Mouse (Mus musculus) limb, embryonic 15.5 days (tissue): ENCODE measurements around the gene Donson. TPM values are rescaled to one million over a fixed set of nuclear protein-coding genes. Genes with fewer than 3 reads are reported as not detected.
A peak's percentile ranks its signal among the peaks of the same experiment; 100 is the strongest.

Source experiments
- ATAC-seq: fragments of 200-750 bp; cut with Nextera tagmentation; 2 replicates; pipeline ENCODE4 v1.8.0; 2017; ENCODE audit warnings: low read depth, moderate TSS enrichment; ENCODE audit not compliant: insufficient number of reproducible peaks, low FRiP score, low TSS enrichment
- H3K27ac ChIP-seq: fragments of 300-500 bp; sonication (generic); 2 replicates; pipeline ENCODE4 v1.5.1; 2015; ENCODE audit warnings: moderate library complexity, mild to moderate bottlenecking, inconsistent platforms
- H3K27me3 ChIP-seq: fragments of 300-500 bp; sonication (generic); 2 replicates; pipeline ENCODE4 v1.6.1; 2015; ENCODE audit warnings: inconsistent platforms
- H3K36me3 ChIP-seq: fragments of 300-500 bp; sonication (generic); 2 replicates; pipeline ENCODE4 v1.6.1; 2015; ENCODE audit warnings: inconsistent platforms
- H3K4me1 ChIP-seq: fragments of 300-500 bp; sonication (generic); 2 replicates; pipeline ENCODE4 v1.6.1; 2015; ENCODE audit warnings: inconsistent platforms
- H3K4me2 ChIP-seq: fragments of 300-500 bp; sonication (generic); 2 replicates; pipeline ENCODE4 v1.6.1; 2015; ENCODE audit warnings: mild to moderate bottlenecking, inconsistent platforms
- H3K4me3 ChIP-seq: fragments of 300-500 bp; sonication (generic); 2 replicates; pipeline ENCODE4 v1.5.1; 2015; ENCODE audit warnings: mild to moderate bottlenecking, inconsistent platforms
- H3K9ac ChIP-seq: fragments of 300-500 bp; sonication (generic); 2 replicates; pipeline ENCODE4 v1.6.1; 2015; ENCODE audit warnings: inconsistent platforms
- H3K9me3 ChIP-seq: fragments of 300-500 bp; sonication (generic); 2 replicates; pipeline ENCODE4 v1.6.1; 2016; ENCODE audit warnings: inconsistent platforms
- WGBS: fragments of 180-500 bp; shearing (Covaris S2); methylation state at CpG from one replicate; pipeline ENCODE4 v1.1.7; 2015; 5-methylcytosine and 5-hydroxymethylcytosine counted together
- polyA plus RNA-seq: library from polyadenylated mRNA; unstranded; fragments of >200 nt; fragmentation: Nextera tagmentation; extraction: Ambion mirVana; gene quantifications from 2 replicates; pipeline ENCODE4 v1.2.1, GENCODE M21; 2015

Donson gene
- polyA plus RNA-seq, 1 experiment from 2014 or later, result 19.0 TPM

- Histone ChIP-seq H3K27me3 (no peaks in the 10 kb centered on the region), H3K4me2 (no peak overlapping the region), H3K4me3 (no peak overlapping the region), H3K9ac (no peak overlapping the region), H3K36me3 (peaks cover 80% of the 10 kb centered on the region), H3K4me1 (no peaks in the 10 kb centered on the region), H3K9me3 (no peaks in the 10 kb centered on the region), H3K27ac (no peak overlapping the region)
- no peak for ATAC-seq
- 79% methylated on average over 5 of the region's 5 CpGs for WGBS
Observed at GRCm38 (mm10) chr16:91680656-91681055, 7.9 kb downstream of the Donson start.

DNA sequence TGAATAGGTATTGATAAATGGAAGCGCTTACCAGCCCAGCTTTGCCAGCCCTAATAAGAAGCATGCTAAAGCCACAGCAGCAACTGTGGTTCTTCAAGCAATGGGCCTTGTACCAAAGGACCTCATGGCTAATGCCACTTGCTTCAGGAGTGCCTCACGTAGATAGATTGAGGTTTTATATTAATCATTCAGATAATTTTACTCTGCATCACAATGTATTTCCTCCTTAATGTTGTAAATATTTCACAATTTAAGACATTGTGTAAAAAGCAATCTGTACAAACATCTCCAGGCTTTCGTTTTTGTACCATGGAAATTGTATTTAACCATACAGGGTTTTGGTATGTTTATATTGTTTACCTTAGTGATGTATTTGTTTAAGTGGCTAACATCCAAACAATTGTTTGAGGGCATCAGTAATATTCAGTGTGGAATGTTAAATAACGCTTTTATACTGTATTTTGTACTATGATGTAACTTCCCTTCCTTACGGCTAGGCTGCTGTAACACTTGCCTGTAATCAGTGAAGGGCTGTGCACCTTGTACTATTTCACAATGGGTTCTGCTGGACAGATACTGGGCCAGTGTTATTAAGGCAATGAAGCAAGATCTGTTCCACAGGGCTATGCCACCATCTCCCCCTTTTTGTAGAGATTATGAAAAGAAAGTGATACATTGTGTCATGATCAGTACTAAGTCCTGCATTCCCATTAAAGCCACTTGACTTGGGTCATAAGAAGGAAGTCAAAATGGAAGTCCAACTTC lies 10.2 kb downstream of the Donson start:
- WGBS, result 85% methylated on average over 5 of the region's 5 CpGs

GRCm38 (mm10) chr16:91674500-91674899 lies 14.1 kb downstream of the Donson start:
- H3K4me1 ChIP-seq, result no peaks in the 10 kb centered on the region
- 80% methylated on average over 4 of the region's 4 CpGs for WGBS
- no peak for ATAC-seq
- no peak overlapping the region for H3K4me2 ChIP-seq
- no peak overlapping the region for H3K4me3 ChIP-seq
- no peaks in the 10 kb centered on the region for H3K27me3 ChIP-seq
- peaks cover 77% of the 10 kb centered on the region for H3K36me3 ChIP-seq
- H3K9ac ChIP-seq, result no peak overlapping the region
- no peak overlapping the region for H3K27ac ChIP-seq
- no peaks in the 10 kb centered on the region for H3K9me3 ChIP-seq

More for the DNA sequence above, 10.2 kb downstream of the Donson start:
- no peaks in the 10 kb centered on the region for H3K9me3 ChIP-seq
- H3K36me3 ChIP-seq, result peaks cover 71% of the 10 kb centered on the region
- H3K4me3 ChIP-seq, result no peak overlapping the region
- no peaks in the 10 kb centered on the region for H3K4me1 ChIP-seq
- no peak overlapping the region for H3K9ac ChIP-seq
- no peak for ATAC-seq
- no peaks in the 10 kb centered on the region for H3K27me3 ChIP-seq
- no peak overlapping the region for H3K27ac ChIP-seq
- no peak overlapping the region for H3K4me2 ChIP-seq

DNA sequence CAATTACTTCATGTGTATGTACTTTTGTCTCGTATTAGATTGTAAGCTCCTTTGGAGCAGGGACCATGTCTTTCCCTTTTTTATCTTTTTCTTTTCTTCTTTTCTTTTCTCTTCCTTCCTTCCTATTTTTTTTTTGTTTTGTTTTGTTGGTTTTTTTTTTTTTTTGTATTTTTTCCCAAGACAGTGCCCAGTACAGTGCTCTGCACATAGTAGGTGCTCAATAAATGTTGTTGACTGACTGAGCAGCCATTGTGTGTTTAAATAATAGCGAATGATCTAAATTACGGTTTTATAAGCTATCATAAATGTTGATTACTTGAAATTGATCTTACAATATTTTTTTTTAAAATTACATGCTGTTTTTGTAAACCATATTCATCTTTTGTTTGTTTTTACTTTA lies 24.8 kb downstream of the Donson start:
- no peaks in the 10 kb centered on the region for H3K4me1 ChIP-seq
- no peak overlapping the region for H3K4me3 ChIP-seq
- no peaks in the 10 kb centered on the region for H3K9me3 ChIP-seq
- no peak for ATAC-seq
- H3K4me2 ChIP-seq, result no peak overlapping the region
- WGBS, result 92% methylated on average over 3 of the region's 3 CpGs
- no peak overlapping the region for H3K27ac ChIP-seq
- H3K27me3 ChIP-seq, result no peaks in the 10 kb centered on the region
- H3K9ac ChIP-seq, result no peak overlapping the region
- peaks cover 83% of the 10 kb centered on the region for H3K36me3 ChIP-seq

DNA sequence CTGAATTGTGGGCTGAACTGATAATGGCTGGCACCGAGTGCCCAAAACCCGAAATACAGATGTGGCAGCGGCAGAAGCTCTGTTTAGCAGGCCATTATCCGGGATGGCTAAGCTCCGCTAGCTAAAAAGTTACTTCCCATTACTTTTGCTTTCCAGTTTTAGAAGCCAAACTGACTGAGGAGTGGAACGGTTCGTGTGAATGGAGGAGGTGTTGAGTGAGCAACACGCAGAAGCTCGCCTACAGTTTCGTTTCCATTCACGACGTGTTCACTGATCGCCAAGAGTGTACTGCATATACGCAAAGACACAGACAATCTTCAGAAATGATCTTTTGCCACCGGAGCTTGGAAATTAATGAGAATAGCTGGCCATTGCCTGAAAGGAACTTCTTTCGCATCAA lies 26.2 kb downstream of the Donson start:
- H3K36me3 ChIP-seq, result peaks cover 89% of the 10 kb centered on the region
- no peak overlapping the region for H3K4me2 ChIP-seq
- H3K27ac ChIP-seq, result no peak overlapping the region
- H3K4me1 ChIP-seq, result no peaks in the 10 kb centered on the region
- WGBS, result 91% methylated on average over 16 of the region's 16 CpGs
- ATAC-seq, result no peak
- H3K4me3 ChIP-seq, result no peak overlapping the region
- H3K9me3 ChIP-seq, result no peaks in the 10 kb centered on the region
- H3K9ac ChIP-seq, result no peak overlapping the region
- H3K27me3 ChIP-seq, result no peaks in the 10 kb centered on the region

DNA sequence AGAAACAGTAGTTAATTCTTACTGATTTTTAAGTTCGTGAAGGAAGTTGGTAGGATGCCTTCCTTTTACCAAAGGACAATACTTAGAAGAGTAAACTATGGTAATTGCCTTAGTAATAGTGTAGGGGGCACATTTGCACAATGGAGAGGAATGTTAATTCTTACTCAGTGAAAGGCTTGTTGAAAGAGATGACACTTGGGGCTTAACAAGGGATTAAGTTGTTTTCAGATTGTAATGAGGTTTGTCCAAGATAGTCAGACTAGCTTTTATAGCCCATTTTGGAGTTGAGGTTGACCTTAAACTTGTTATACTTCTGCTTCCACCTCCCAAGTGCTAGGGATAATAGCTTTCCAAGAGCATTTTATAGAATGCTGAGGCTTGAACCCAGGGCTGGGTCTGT lies 27.2 kb downstream of the Donson start:
- Histone ChIP-seq H3K9ac (no peak overlapping the region), H3K9me3 (no peaks in the 10 kb centered on the region), H3K36me3 (peaks cover 90% of the 10 kb centered on the region), H3K4me1 (no peaks in the 10 kb centered on the region), H3K4me3 (no peak overlapping the region), H3K27me3 (no peaks in the 10 kb centered on the region), H3K4me2 (no peak overlapping the region), H3K27ac (no peak overlapping the region)
- 79% methylated on average over 1 of the region's 1 CpGs for WGBS
- no peak for ATAC-seq

DNA sequence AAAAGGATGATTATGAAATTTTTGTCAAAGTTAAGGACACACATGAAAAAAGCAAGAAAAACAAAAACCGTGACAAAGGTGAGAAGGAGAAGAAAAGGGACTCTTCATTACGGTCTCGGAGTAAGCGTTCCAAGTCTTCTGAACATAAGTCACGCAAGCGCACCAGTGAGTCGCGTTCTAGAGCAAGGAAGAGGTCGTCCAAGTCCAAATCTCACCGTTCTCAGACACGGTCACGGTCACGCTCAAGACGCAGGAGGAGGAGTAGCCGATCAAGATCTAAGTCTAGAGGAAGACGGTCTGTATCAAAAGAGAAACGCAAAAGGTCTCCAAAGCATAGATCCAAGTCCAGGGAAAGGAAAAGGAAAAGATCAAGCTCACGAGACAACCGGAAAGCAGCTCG lies 28.8 kb downstream of the Donson start:
- no peak for ATAC-seq
- no peak overlapping the region for H3K9ac ChIP-seq

DNA sequence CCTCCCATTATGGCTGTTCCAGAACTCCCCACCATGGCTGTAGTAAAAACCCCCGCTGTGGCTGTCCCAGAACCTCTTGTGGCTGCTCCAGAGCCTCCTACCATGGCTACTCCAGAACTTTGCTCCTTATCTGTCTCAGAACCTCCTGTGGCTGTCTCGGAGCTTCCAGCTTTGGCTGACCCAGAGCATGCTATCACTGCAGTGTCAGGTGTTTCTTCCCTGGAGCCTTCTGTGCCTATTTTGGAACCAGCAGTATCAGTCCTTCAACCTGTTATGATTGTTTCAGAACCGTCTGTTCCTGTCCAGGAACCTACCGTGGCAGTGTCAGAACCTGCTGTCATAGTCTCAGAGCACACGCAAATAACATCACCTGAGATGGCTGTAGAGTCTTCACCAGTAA lies 30.1 kb downstream of the Donson start:
- Histone ChIP-seq H3K9me3 (no peaks in the 10 kb centered on the region), H3K36me3 (peaks cover 91% of the 10 kb centered on the region), H3K27me3 (no peaks in the 10 kb centered on the region), H3K27ac (no peak overlapping the region), H3K9ac (no peak overlapping the region), H3K4me2 (no peak overlapping the region), H3K4me3 (no peak overlapping the region), H3K4me1 (no peaks in the 10 kb centered on the region)
- no peak for ATAC-seq
- 95% methylated on average over 5 of the region's 5 CpGs for WGBS

More for the DNA sequence above, 28.8 kb downstream of the Donson start:
- 97% methylated on average over 20 of the region's 20 CpGs for WGBS
- H3K9me3 ChIP-seq, result no peaks in the 10 kb centered on the region
- no peak overlapping the region for H3K4me3 ChIP-seq
- H3K4me1 ChIP-seq, result no peaks in the 10 kb centered on the region
- H3K36me3 ChIP-seq, result peaks cover 90% of the 10 kb centered on the region
- no peak overlapping the region for H3K27ac ChIP-seq
- H3K27me3 ChIP-seq, result no peaks in the 10 kb centered on the region
- H3K4me2 ChIP-seq, result no peak overlapping the region

DNA sequence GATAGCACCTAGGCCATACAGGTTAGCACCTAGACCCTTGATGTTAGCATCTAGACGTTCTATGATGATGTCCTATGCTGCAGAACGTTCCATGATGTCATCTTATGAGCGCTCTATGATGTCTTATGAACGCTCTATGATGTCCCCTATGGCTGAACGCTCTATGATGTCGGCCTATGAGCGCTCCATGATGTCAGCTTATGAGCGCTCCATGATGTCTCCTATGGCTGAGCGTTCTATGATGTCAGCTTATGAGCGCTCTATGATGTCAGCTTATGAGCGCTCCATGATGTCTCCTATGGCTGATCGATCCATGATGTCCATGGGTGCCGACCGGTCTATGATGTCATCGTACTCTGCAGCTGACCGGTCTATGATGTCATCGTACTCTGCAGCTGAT lies 31.3 kb downstream of the Donson start:
- no peak overlapping the region for H3K4me2 ChIP-seq
- H3K4me1 ChIP-seq, result peaks cover 3% of the 10 kb centered on the region
- H3K9me3 ChIP-seq, result no peaks in the 10 kb centered on the region
- WGBS, result 97% methylated on average over 17 of the region's 17 CpGs
- H3K27me3 ChIP-seq, result no peaks in the 10 kb centered on the region
- no peak overlapping the region for H3K4me3 ChIP-seq
- H3K9ac ChIP-seq, result no peak overlapping the region
- H3K36me3 ChIP-seq, result peaks cover 84% of the 10 kb centered on the region
- peak; percentile 14; the same call in 1 of the 2 replicates for ATAC-seq
- no peak overlapping the region for H3K27ac ChIP-seq

- no peak for ATAC-seq
- H3K27ac ChIP-seq, result no peak overlapping the region
- no peak overlapping the region for H3K4me2 ChIP-seq
- 98% methylated on average over 9 of the region's 9 CpGs for WGBS
- H3K9me3 ChIP-seq, result no peaks in the 10 kb centered on the region
- peaks cover 76% of the 10 kb centered on the region for H3K36me3 ChIP-seq
- H3K4me3 ChIP-seq, result no peak overlapping the region
- peaks cover 7% of the 10 kb centered on the region for H3K4me1 ChIP-seq
- no peak overlapping the region for H3K9ac ChIP-seq
- H3K27me3 ChIP-seq, result no peaks in the 10 kb centered on the region
Observed at GRCm38 (mm10) chr16:91655285-91655684, 33.3 kb downstream of the Donson start.

- ATAC-seq, result no peak
Observed at GRCm38 (mm10) chr16:91652191-91652590, 36.4 kb downstream of the Donson start.

DNA sequence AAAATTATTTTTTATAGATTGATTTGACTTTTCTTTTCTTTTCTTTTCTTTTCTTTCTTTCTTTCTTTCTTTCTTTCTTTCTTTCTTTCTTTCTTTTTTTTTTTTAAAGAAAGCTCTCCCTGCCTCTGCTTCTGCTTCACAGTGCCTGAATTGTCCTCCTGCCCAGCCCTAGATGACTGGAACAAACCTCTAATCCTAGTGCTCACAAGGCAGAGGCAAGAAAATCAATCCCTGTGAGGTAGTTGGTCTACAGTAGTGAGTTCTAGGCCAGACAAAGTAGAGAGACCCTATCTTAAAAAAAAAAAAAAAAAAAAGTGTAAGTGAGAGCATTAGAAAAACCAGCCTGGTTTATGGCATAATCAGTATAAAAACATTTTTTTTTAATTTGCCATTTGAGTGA lies 38.8 kb downstream of the Donson start:
- H3K9me3 ChIP-seq, result no peaks in the 10 kb centered on the region
- peaks cover 15% of the 10 kb centered on the region for H3K4me1 ChIP-seq
- no peak overlapping the region for H3K4me2 ChIP-seq
- no peaks in the 10 kb centered on the region for H3K27me3 ChIP-seq
- no peak overlapping the region for H3K4me3 ChIP-seq
- H3K36me3 ChIP-seq, result peaks cover 21% of the 10 kb centered on the region
- no peak overlapping the region for H3K9ac ChIP-seq
- ATAC-seq, result no peak
- H3K27ac ChIP-seq, result no peak overlapping the region

More at GRCm38 (mm10) chr16:91652191-91652590, 36.4 kb downstream of the Donson start:
- Histone ChIP-seq H3K4me1 (peaks cover 11% of the 10 kb centered on the region), H3K4me2 (no peak overlapping the region), H3K9ac (no peak overlapping the region), H3K36me3 (peaks cover 45% of the 10 kb centered on the region), H3K27me3 (no peaks in the 10 kb centered on the region), H3K27ac (no peak overlapping the region), H3K4me3 (no peak overlapping the region), H3K9me3 (no peaks in the 10 kb centered on the region)
- WGBS, result 75% methylated on average over 3 of the region's 3 CpGs
